Mouse (Mus musculus): ENCODE data around the gene Pax6.

The Pax6 gene

DNA sequence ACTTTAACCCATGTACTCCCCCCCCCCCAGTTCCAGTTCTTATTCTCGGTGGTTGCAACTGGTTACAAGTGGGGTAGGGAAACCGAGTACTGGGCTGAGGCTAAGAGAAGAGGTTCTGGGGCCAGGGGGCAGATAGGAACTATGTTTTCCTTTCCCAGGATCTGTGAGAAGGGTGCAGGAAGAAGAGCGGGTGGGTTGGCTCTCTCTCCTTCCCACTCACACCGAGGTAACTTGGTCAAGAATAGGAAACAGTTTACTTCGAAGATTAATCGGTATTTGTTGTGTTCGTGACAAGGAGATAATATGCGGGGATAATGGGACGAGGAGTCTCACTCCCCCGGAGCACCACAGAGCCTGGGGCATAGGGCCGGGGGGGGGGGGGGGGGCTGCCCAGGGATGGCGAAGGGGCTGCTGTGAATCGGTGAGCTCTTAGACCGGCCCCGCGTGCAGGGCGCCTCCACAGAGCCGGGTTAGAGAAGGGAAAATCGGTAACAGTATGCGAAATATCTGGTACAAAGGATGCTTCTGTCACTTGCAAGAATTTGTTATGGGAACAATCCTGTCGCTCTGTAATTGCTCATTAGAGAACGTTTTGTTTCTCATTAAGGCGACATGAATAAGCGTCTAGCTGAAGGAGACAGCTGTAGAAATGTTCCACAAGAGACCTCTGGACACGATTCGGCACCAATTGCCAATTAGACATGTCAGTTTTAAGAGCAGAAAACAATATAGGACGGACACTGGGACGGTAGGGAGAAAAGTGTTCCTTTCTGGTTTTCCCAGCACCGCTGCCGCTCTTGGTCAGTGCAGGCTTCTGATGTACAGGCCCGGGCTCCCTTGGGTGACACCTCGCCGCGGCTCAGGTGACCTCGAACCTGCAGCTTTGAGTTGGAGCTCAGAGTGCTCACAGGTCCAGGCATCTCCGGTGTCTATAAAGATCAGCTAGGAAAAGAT is 17.9 kb downstream of the Pax6 start:
- no peak for TF ChIP-seq GATA4 (IDR thresholded peaks at IDR 0.05; ENCODE audit: insufficient replicate concordance, low read length)

DNA sequence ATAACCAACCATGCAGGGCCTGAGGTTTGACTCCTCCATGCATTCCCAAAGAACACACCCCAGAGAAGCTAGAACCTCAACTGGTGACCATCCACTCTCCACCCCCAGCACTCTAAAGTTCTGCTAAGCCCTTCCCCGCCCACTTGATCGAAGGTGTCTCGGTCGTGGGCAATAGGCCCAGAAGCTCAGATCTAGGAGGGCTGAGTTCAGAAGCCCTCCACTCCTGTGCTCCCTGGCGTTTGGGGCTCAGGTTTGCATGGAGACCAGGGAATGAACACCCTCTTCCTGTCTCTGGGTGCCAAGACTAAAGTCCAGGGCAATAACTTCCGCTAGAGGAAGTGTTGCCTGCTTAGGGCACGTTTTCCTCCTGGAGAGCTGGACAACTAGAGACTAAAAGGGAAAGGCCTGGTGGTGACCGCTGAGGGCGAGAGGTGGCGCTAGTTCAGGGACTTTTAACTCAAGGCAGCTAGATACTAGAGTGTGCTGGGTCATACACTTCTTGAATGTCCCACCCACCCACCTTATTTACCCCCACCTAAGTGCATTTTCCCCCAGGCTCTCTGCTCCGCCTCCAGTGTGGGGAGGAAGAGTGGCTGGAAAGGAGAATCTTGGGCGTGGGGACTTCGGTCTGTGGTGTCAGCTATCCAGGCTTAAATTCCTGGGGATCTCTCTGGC is 18.8 kb downstream of the Pax6 start:
- no peak for TF ChIP-seq GATA4 (IDR thresholded peaks at IDR 0.05; ENCODE audit: insufficient replicate concordance, low read length)

DNA sequence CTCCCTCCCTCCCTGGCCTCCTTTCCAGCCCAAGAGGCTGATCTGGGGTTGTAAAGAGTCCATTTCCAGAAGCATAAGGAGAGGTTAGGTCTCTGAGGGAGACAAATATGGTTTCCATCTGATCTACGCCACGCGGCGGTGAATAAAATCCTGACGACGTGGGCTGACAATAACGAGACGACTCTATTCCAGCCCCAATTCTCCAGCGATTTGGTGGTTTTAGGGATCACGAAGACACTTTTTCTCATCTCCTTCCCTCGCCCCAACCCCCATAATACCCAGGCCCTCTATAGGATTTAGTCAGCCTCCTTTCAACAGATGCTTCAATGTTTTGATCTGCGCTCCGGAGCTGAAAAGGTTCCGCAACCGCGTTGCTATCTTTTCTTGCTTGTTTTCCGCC is 19.3 kb downstream of the Pax6 start:
- TF ChIP-seq GATA4 (IDR thresholded peaks at IDR 0.05; ENCODE audit: insufficient replicate concordance, low read length), result no peak

DNA sequence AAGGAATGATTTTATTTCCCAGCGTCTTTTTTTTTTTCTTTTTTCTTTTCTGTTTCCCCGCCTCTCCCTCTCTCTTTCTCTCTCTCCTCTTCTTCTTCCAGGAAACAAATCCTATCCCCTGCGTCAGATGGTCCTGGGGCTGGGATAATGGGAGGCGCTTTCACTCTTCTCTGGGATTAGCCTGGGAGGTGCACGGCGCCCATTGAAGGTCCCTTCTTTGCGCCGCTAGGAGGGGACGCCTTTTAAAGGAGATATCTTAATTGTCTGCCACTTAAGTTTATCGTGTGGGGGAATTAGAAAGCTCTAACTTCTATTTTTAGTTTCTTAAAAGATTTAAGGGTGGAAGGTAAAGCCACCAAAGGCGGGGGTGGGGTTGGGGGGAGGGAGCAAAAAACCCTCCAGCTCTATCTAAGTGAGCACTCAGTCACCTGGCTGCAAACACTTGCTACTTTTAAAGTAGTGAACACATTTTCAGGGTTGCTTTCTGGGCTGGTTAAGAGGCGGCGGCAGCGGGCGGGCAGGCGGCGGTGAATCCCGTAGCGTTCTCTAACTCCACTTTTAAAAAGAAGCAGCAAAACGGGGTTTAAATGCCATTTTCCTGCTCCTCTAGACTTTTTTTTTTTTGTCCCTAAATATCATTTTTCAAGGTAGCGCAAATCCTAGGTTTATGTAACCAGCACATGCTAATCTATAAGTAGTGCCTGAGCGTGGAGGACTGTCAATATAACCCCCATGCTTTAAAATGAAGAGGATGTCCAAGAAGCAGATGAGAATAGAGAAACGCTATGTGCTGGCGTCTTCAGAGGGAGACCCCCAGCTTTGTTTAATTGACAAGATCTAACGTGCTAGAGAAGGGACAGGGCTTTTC is 20.0 kb downstream of the Pax6 start:
- no peak for TF ChIP-seq GATA4 (IDR thresholded peaks at IDR 0.05; ENCODE audit: insufficient replicate concordance, low read length)

DNA sequence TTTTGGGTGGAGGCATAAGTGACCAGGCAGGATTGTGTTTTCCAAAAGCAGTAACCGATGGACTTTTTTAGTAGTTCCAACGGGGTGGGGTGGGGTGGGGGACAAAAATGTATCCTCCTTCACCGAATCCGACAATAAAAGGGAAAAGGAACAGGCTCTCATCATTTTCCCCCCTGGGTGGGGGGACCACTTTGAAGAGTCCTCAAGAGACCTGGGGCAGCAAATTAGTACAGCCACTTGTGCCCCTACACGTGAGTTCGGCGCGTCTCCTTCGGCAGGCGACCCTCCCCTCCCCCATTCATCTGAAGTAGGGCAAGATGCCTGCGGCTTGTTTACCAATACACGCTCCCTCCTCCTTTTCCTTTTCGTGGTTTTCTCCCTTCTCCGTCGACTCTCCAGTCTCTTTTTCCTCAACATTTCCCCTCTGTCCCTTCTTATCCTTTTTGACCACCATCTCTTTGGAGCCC is 20.6 kb downstream of the Pax6 start:
- no peak for TF ChIP-seq GATA4 (IDR thresholded peaks at IDR 0.05; ENCODE audit: insufficient replicate concordance, low read length)

DNA sequence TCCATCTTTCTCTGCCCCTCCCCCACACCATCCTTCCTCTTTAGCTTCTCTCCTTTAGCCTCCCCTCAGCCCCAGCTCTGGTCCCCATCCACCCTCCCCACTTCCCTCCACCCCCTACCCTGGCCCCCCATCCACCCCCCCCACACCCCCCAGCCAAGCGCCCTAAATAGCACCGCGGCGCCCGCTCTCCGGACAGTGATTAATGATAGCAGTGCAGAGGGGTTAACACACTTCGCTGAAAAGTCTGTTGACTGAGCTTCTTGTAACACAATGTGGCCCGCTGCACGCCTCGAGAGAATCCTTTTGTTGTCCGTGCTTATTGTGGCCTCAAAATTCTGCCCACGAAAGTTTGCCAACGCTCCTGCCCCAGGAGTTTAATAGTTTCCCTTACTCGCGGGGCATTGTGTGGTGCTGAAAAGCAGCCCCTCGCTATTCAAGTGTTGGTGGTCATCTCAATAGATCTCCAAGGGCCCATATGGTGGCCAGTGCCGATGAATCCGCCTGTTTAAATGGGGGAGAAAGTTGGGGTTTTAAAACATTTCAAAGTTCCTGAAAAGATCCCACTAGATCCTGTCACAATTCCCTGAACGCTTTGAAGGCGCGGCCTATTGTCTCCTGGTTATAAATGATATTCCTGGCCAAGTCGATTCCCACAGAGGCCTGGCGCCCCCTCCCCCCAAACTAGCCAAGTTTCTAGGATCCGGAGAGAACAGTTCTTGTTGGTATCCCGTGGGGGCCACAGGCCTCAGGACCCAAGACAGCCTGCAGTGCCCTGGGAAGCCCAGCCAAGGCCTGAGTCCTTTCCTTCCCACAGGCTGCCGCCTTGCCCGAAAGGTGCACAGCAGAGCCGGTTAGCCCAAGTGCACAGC is 21.3 kb downstream of the Pax6 start:
- no peak for TF ChIP-seq GATA4 (IDR thresholded peaks at IDR 0.05; ENCODE audit: insufficient replicate concordance, low read length)

DNA sequence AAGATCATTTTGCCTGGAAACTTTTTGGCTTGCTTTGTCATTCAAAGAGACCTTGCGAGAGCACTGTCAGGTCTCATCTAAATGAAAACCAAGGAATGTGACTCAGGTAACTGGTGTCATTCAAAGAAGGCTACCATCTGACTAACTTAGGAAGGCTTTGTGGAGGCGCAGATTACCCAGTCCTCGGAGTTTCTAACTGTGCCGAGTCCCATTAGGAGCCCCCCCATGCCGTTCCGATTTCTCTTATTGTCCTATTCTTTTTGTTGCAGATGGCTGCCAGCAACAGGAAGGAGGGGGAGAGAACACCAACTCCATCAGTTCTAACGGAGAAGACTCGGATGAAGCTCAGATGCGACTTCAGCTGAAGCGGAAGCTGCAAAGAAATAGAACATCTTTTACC is 22.6 kb downstream of the Pax6 start:
- TF ChIP-seq GATA4 (IDR thresholded peaks at IDR 0.05; ENCODE audit: insufficient replicate concordance, low read length), result no peak

DNA sequence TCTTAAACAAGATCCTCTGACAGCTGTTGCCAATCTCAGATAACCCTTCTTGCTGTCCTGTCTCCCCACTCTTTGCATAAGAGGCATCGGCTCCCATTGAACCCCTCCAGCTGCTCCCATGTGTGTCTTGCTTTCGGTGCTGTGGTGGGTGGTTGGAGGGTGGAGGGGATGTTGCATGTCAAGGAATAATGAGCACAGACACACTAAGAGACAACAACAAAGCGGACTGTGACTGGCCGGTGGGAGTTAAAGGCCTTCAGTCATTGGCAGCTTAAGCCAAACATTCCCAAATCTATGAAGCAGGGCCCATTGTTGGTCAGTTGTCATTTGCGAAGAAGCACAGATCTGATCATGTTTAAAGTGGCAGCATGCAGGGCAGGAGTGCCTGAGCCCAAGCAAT is 29.0 kb downstream of the Pax6 start:
- TF ChIP-seq GATA4 (IDR thresholded peaks at IDR 0.05; ENCODE audit: insufficient replicate concordance, low read length), result no peak

DNA sequence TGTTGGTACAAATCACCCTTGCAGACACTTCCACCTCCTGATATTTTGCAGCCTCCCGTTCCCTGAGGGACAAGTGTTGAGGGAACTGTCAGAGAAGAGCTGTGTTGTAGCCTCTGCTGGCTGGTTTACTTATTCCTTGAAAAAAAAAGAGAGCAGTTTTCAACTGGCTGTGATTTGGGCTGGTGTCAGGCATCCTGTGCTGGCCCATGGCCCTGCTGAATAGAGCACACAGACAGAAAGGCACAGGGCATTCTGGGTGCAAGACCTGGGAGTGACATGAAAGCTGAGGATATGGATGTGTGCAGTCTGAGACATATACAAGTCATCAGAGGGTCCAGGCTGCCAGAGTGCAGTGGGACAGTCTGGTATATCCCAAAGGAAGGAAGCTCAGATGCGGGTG is 29.9 kb downstream of the Pax6 start:
- no peak for TF ChIP-seq GATA4 (IDR thresholded peaks at IDR 0.05; ENCODE audit: insufficient replicate concordance, low read length)

DNA sequence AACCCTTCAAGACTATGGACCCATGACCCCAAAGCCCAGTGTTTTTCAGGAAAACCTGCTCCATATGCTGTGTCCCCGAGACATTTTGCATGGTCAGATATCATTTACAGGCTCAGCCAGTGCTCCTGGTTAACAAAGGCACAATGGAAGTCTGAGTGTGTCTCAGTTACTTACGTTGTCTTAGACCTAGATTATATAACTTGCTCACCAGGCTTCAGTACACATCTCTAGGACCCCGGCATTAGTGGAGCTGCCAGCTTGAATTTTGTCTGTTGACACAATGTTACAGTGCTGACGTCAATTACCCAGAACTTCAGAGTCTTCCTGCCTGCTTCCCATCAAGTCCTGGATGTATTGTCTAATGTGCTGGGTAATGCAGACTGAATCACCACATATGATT is 33.1 kb downstream of the Pax6 start:
- no peak for TF ChIP-seq GATA4 (IDR thresholded peaks at IDR 0.05; ENCODE audit: insufficient replicate concordance, low read length)

DNA sequence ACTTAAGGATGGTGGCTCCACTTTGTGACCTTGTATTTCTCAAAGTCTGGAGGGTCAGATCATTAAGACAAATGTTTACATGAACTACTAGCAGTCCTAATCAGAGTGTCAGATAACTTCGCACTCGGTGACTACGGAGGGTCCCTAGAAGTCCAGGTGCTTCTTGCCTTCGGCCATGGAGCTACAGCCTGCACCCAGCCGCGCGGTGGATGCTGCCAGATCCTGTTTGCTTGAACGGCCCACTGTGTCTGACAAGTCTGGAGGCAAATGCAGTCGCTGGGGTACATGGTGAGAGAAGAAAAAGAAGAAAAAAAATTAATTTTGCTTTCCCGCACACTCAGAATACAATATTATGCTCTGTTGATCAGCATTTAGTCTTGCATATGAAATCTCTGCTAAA is 33.9 kb downstream of the Pax6 start:
- no peak for TF ChIP-seq GATA4 (IDR thresholded peaks at IDR 0.05; ENCODE audit: insufficient replicate concordance, low read length)

DNA sequence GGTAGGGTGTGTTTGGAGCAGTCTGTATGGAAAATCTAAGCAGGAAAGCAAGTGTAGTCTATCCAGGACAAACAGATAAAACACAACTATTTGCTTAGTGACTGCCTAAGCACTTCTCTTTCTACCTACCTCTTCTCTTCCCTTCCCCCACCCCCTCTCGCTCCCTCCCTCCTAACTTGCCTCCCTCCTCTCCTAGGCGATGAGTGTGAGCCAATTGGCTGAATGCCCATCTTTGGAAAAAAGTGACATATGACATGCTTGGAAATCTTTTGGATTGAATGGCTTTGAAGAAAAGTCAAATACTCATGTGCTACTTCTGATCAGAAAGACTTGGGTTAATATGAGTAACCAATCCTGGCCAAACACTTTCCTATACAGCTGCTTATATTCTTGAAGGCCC is 36.6 kb downstream of the Pax6 start:
- TF ChIP-seq GATA4 (IDR thresholded peaks at IDR 0.05; ENCODE audit: insufficient replicate concordance, low read length), result no peak

DNA sequence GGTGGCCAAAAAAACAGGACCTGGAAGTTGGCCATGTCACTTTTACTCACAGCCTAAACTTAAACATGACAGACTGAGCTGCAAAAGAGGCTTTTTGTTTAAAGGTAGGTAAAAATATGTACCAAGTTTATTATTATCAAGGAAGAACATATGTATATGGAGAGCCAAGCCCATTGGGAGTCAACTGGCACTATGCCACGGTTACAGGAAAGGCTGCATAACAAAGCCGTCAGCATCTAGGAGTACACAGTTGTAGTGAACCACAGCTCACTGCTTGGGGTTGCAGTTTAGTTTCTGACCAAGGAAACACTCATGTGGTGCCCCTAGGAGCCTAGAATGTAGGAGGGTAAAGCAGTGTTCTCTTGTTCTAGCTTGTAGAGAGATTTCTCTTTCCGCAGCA is 40.4 kb downstream of the Pax6 start:
- TF ChIP-seq GATA4 (IDR thresholded peaks at IDR 0.05; ENCODE audit: insufficient replicate concordance, low read length), result no peak

DNA sequence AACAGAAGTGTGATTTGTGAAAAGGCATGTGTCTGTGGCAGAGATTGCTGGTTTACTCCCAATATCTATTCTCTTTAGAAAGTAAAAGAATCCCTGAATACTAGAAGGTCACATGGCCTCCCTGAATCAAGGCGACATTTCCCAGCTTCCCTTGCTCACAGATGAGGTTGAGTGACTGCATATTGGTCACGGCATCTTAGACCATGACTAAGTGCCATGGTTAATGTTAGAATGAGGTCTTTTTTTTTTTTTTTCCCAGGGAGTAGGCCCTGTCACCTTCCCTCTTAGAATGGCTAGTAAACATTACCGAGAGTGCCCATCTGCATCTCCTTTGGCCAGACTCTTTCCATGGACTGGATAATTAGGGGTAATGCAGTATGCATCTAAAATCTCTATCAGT is 41.8 kb downstream of the Pax6 start:
- TF ChIP-seq GATA4 (IDR thresholded peaks at IDR 0.05; ENCODE audit: insufficient replicate concordance, low read length), result no peak
